Mouse (Mus musculus) forebrain, embryonic 15.5 days (tissue): ENCODE results near the gene Gabpb2. TPM values are rescaled to one million over a fixed set of nuclear protein-coding genes. Genes with fewer than 3 reads are reported as not detected.
"Not testable (repeated sequence)": the region's sequence is repeated elsewhere in the genome, so short reads cannot be mapped to it uniquely, and the experiment has no call there.

Experiments
- ATAC-seq: fragments of 200-750 bp; cut with Nextera tagmentation; replicated peaks from 2 replicates; pipeline ENCODE4 v1.8.0; 2017; ENCODE audit warnings: mild to moderate bottlenecking, moderate TSS enrichment, moderate library complexity
- H3K27ac ChIP-seq: fragments of 300-500 bp; sonication (generic); replicated peaks from 2 replicates; pipeline ENCODE4 v1.5.1; 2015; ENCODE audit warnings: mild to moderate bottlenecking, inconsistent platforms
- H3K27me3 ChIP-seq: fragments of 300-500 bp; sonication (generic); 2 replicates; pipeline ENCODE4 v1.6.1; 2015; ENCODE audit warnings: inconsistent platforms
- H3K36me3 ChIP-seq: fragments of 300-500 bp; sonication (generic); 2 replicates; pipeline ENCODE4 v1.6.1; 2015; ENCODE audit warnings: mild to moderate bottlenecking, inconsistent platforms
- H3K4me1 ChIP-seq: fragments of 300-500 bp; sonication (generic); 2 replicates; pipeline ENCODE4 v1.6.1; 2015; ENCODE audit warnings: inconsistent platforms
- H3K4me2 ChIP-seq: fragments of 300-500 bp; sonication (generic); replicated peaks from 2 replicates; pipeline ENCODE4 v1.6.1; 2015; ENCODE audit warnings: mild to moderate bottlenecking, inconsistent platforms
- H3K4me3 ChIP-seq: fragments of 300-500 bp; sonication (generic); 2 replicates; pipeline ENCODE4 v1.5.1; 2015; ENCODE audit warnings: mild to moderate bottlenecking, inconsistent platforms
- H3K9ac ChIP-seq: fragments of 300-500 bp; sonication (generic); replicated peaks from 2 replicates; pipeline ENCODE4 v1.6.1; 2015; ENCODE audit warnings: mild to moderate bottlenecking, inconsistent platforms
- H3K9me3 ChIP-seq: fragments of 300-500 bp; sonication (generic); 2 replicates; pipeline ENCODE4 v1.6.1; 2016; ENCODE audit warnings: inconsistent platforms
- WGBS: fragments of 180-500 bp; shearing (Covaris S2); methylation state at CpG from one replicate; pipeline ENCODE4 v1.1.7; 2015; ENCODE audit warnings: mixed read lengths; 5-methylcytosine and 5-hydroxymethylcytosine counted together
- microRNA-seq: library from miRNA; unstranded; fragments of <30 nt; microRNA quantifications from one replicate; pipeline ENCODE4, GENCODE M21; 2016
- polyA plus RNA-seq: library from polyadenylated mRNA; unstranded; fragments of >200 nt; fragmentation: Nextera tagmentation; extraction: Ambion mirVana; gene quantifications from 2 replicates; pipeline ENCODE4 v1.2.1, GENCODE M21; 2015

The Gabpb2 gene
- polyA plus RNA-seq, 1 experiment from 2014 or later: 4.8 TPM

DNA sequence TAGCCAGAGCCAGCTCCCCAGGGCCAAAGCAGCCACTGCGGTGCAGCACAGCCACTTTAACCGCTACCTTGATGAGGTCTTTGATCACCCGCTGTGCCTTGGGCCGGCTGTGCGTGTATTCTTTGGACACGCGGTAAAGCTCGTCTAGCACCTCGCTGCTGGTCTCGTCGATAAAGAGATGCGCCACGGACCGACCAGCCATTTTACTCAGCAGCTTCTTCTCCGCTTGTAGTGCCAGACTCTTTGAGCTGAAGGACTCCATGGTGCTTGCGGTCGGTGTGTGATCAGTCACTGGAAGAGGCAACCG lies 77.5 kb downstream of the Gabpb2 start:
- ATAC-seq: no peak
- Histone ChIP-seq H3K4me2 (no peak overlapping the region), H3K9me3 (no peaks in the 10 kb centered on the region), H3K27me3 (no peaks in the 10 kb centered on the region), H3K27ac (no peak overlapping the region), H3K36me3 (peaks cover 12% of the 10 kb centered on the region), H3K4me1 (peaks cover 8% of the 10 kb centered on the region), H3K4me3 (no peak overlapping the region), H3K9ac (no peak overlapping the region)
- 65% methylated on average over 18 of the region's 18 CpGs for WGBS

GRCm38 (mm10) chr3:95139586-95140288 lies 78.0 kb downstream of the Gabpb2 start:
- ATAC-seq: no peak
- Histone ChIP-seq H3K9me3 (no peaks in the 10 kb centered on the region), H3K4me3 (no peak overlapping the region), H3K27me3 (no peaks in the 10 kb centered on the region), H3K4me1 (peaks cover 13% of the 10 kb centered on the region), H3K27ac (no peak overlapping the region), H3K9ac (no peak overlapping the region), H3K4me2 (no peak overlapping the region), H3K36me3 (peaks cover 12% of the 10 kb centered on the region)
- 75% methylated on average over 25 of the region's 25 CpGs for WGBS

- Histone ChIP-seq H3K4me1 (peaks cover 21% of the 10 kb centered on the region), H3K27ac (no peak overlapping the region), H3K9me3 (no peaks in the 10 kb centered on the region), H3K4me3 (no peak overlapping the region), H3K4me2 (no peak overlapping the region), H3K27me3 (no peaks in the 10 kb centered on the region), H3K36me3 (peaks cover 17% of the 10 kb centered on the region), H3K9ac (no peak overlapping the region)
- 93% methylated on average over 3 of the region's 3 CpGs for WGBS
- ATAC-seq: no peak
Observed at GRCm38 (mm10) chr3:95136336-95136735, 81.4 kb downstream of the Gabpb2 start.

- peaks cover 21% of the 10 kb centered on the region for H3K4me1 ChIP-seq
- no peaks in the 10 kb centered on the region for H3K9me3 ChIP-seq
- peak overlapping the region; percentile 45 for H3K4me2 ChIP-seq
- 92% methylated on average over 7 of the region's 7 CpGs for WGBS
- H3K27me3 ChIP-seq: no peaks in the 10 kb centered on the region
- no peak overlapping the region for H3K9ac ChIP-seq
- H3K36me3 ChIP-seq: peaks cover 18% of the 10 kb centered on the region
- H3K27ac ChIP-seq: no peak overlapping the region
- H3K4me3 ChIP-seq: peak overlapping the region; percentile 30
- no peak for ATAC-seq
Observed at GRCm38 (mm10) chr3:95135433-95136052, 82.2 kb downstream of the Gabpb2 start.

- no peaks in the 10 kb centered on the region for H3K9me3 ChIP-seq
- 0 out of 2 replicates have a peak overlapping the region, but pooled peaks have one; percentile 6 for H3K9ac ChIP-seq
- no peak overlapping the region for H3K27ac ChIP-seq
- H3K27me3 ChIP-seq: no peaks in the 10 kb centered on the region
- peak overlapping the region; percentile 45 for H3K4me2 ChIP-seq
- H3K4me1 ChIP-seq: peaks cover 21% of the 10 kb centered on the region
- WGBS: 39% methylated on average over 6 of the region's 6 CpGs
- peaks cover 17% of the 10 kb centered on the region for H3K36me3 ChIP-seq
- H3K4me3 ChIP-seq: peak overlapping the region; percentile 30
- no peak for ATAC-seq
Observed at GRCm38 (mm10) chr3:95135023-95135422, 82.7 kb downstream of the Gabpb2 start.

DNA sequence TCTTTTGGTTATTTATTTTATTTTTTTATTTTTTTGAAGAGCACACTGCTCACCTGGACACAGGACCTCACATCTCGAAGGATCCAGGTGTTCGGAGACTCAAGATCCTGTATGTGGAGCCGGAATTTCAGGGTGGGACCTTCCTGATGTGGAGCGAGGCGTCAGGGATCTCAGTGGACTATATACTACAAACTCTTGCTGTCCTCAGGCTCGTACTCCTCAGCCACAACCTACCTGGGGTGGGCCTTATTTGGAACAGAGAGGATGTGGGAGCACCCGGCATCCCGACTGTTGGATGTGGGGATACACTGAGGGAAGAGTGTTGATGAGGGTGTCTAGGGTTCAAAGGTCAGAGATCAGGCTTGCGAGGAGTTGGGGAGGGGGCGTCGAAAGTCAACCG lies 83.6 kb downstream of the Gabpb2 start:
- ATAC-seq: peak; percentile 70
- H3K27me3 ChIP-seq, H3K9me3 ChIP-seq, H3K27ac ChIP-seq, H3K4me2 ChIP-seq, H3K9ac ChIP-seq: not testable (repeated sequence)
- peak overlapping the region; percentile 68 for H3K4me3 ChIP-seq
- peaks cover 21% of the 10 kb centered on the region for H3K4me1 ChIP-seq
- no CpG with 5 or more reads among the region's 12 CpGs for WGBS
- peaks cover 20% of the 10 kb centered on the region for H3K36me3 ChIP-seq

GRCm38 (mm10) chr3:95133680-95134101 lies 84.0 kb downstream of the Gabpb2 start, which contains the start of the genes Scnm1 and Lysmd1:
Gene Scnm1 (minus strand): TSS chr3:95134011.
Gene Lysmd1 (plus strand): TSS chr3:95134088.
- Histone ChIP-seq H3K27me3 (no peaks in the 10 kb centered on the region), H3K4me1 (peaks cover 21% of the 10 kb centered on the region), H3K9me3 (no peaks in the 10 kb centered on the region), H3K4me2 (peak within 1 kb of the TSS; percentile 90), H3K9ac (peak within 1 kb of the TSS; percentile 76), H3K4me3 (peak within 1 kb of the TSS; percentile 68), H3K36me3 (peaks cover 22% of the 10 kb centered on the region), H3K27ac (peak within 1 kb of the TSS; percentile 79)
- ATAC-seq: peak; percentile 96
- under 1% methylated on average over 20 of the region's 20 CpGs for WGBS

- peak overlapping the region; percentile 76 for H3K9ac ChIP-seq
- H3K4me2 ChIP-seq: peak overlapping the region; percentile 90
- peaks cover 21% of the 10 kb centered on the region for H3K4me1 ChIP-seq
- ATAC-seq: peak; percentile 13; the same call in 1 of the 2 replicates
- no peaks in the 10 kb centered on the region for H3K27me3 ChIP-seq
- 56% methylated on average over 11 of the region's 11 CpGs for WGBS
- no peaks in the 10 kb centered on the region for H3K9me3 ChIP-seq
- peak overlapping the region; percentile 79 for H3K27ac ChIP-seq
- peaks cover 22% of the 10 kb centered on the region for H3K36me3 ChIP-seq
- H3K4me3 ChIP-seq: peak overlapping the region; percentile 68
Observed at GRCm38 (mm10) chr3:95133176-95133575, 84.5 kb downstream of the Gabpb2 start.

DNA sequence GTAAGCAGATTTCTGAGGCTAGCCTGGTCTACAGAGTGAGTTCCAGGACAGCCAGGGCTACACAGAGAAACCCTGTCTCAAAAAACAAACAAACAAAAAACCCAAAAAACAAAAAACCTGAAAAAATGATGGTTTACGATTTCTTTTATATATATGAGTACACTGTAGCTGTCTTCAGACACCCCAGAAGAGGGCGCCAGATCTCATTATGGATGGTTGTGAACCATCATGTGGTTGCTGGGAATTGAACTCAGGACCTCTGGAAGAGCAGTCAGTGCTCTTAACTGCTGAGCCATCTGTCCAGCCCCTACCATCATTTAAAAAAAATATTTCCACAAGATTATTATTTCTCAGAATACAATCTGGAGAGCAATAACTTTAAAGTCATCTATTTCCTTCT lies 85.3 kb downstream of the Gabpb2 start:
- not testable (repeated sequence) for H3K27me3 ChIP-seq, H3K4me3 ChIP-seq, H3K9me3 ChIP-seq, ATAC-seq, H3K4me2 ChIP-seq, H3K9ac ChIP-seq, H3K27ac ChIP-seq
- peaks cover 21% of the 10 kb centered on the region for H3K4me1 ChIP-seq
- H3K36me3 ChIP-seq: peaks cover 22% of the 10 kb centered on the region
- 91% methylated on average over 2 of the region's 2 CpGs for WGBS

Small RNA genes within 50 kb of the gene (microRNA-seq; reads per million reads assigned to microRNA genes)
- not detected for gene Mir8099-1

Other genes starting within 250 kb of the Gabpb2 start
- gene Pi4kb, start 243.2 kb downstream of the Gabpb2 start, polyA plus RNA-seq: 24.9 and 27.1 TPM in 2 replicates
- gene Zfp687, start 202.5 kb downstream of the Gabpb2 start, polyA plus RNA-seq: 22.4 and 23.0 TPM in 2 replicates
- gene Psmd4, start 175.3 kb downstream of the Gabpb2 start, polyA plus RNA-seq: 291 and 296 TPM in 2 replicates
- gene Pip5k1a, start 111.0 kb downstream of the Gabpb2 start, polyA plus RNA-seq: 20.5 and 21.6 TPM in 2 replicates
- 235 and 247 TPM in 2 replicates for gene Vps72, start 106.9 kb downstream of the Gabpb2 start, polyA plus RNA-seq
- gene Tmod4, start 93.4 kb downstream of the Gabpb2 start, polyA plus RNA-seq: 0.74 and 1.1 TPM in 2 replicates
- 105 and 108 TPM in 2 replicates for gene Scnm1, start 83.9 kb downstream of the Gabpb2 start, polyA plus RNA-seq
- gene Lysmd1, start 83.8 kb downstream of the Gabpb2 start, polyA plus RNA-seq: 39.8 and 42.2 TPM in 2 replicates
- 2.5 and 3.6 TPM in 2 replicates for gene Tnfaip8l2, start 75.6 kb downstream of the Gabpb2 start, polyA plus RNA-seq
- 30.4 and 34.1 TPM in 2 replicates for gene Sema6c, start 57.5 kb downstream of the Gabpb2 start, polyA plus RNA-seq
- gene Cdc42se1, start 10.8 kb upstream of the Gabpb2 start, polyA plus RNA-seq: 88.5 and 90.0 TPM in 2 replicates
- 254 and 266 TPM in 2 replicates for gene Mllt11, start 14.3 kb upstream of the Gabpb2 start, polyA plus RNA-seq
- 0.11 and 0.15 TPM in 2 replicates for gene Gm128, start 23.7 kb upstream of the Gabpb2 start, polyA plus RNA-seq
- 0.10 TPM in 1 of 2 replicates, not detected in the other for gene Bnipl, start 33.3 kb upstream of the Gabpb2 start, polyA plus RNA-seq
- 46.1 and 46.2 TPM in 2 replicates for gene Mindy1, start 63.4 kb upstream of the Gabpb2 start, polyA plus RNA-seq
- 42.0 and 44.4 TPM in 2 replicates for gene Prune1, start 64.2 kb upstream of the Gabpb2 start, polyA plus RNA-seq
- gene Anxa9, start 89.3 kb upstream of the Gabpb2 start, polyA plus RNA-seq: 0.47 and 0.61 TPM in 2 replicates
- 96.7 and 101 TPM in 2 replicates for gene Cers2, start 96.9 kb upstream of the Gabpb2 start, polyA plus RNA-seq
- gene Setdb1, start 139.3 kb upstream of the Gabpb2 start, polyA plus RNA-seq: 45.2 and 48.8 TPM in 2 replicates
- gene 4930558C23Rik, start 184.9 kb upstream of the Gabpb2 start, polyA plus RNA-seq: not detected in 2 replicates
- 25.7 and 25.9 TPM in 2 replicates for gene Arnt, start 216.5 kb upstream of the Gabpb2 start, polyA plus RNA-seq